Mouse (Mus musculus): ENCODE results near the gene BC052040. TPM values are rescaled to one million over a fixed set of nuclear protein-coding genes. Genes with fewer than 3 reads are reported as not detected.

BC052040 gene
- polyA plus RNA-seq (2011; ENCODE audit: insufficient read length, low read depth, missing spikeins), result 7.2 and 8.5 TPM in 2 replicates

GRCm38 (mm10) chr2:115581241-115581988 is at the start of gene BC052040:
Gene BC052040, plus strand, starts transcription at chr2:115581716.
- peak within 1 kb of the TSS; percentile 19; the same call in 1 of the 2 replicates for H3K27ac ChIP-seq (ENCODE audit: insufficient read depth, low read length)
- peak within 1 kb of the TSS; percentile 63 for H3K4me3 ChIP-seq (ENCODE audit: insufficient read depth, low read length)
- no peak for TF ChIP-seq CTCF (IDR thresholded peaks at IDR 0.05; ENCODE audit: borderline replicate concordance, insufficient read depth, low read length)
- TF ChIP-seq POLR2A (IDR thresholded peaks at IDR 0.05; ENCODE audit: low read depth, low read length), result peak; percentile 57
- no peaks in the 10 kb centered on the region; the same call in none of the 2 replicates for H3K4me1 ChIP-seq (ENCODE audit: control insufficient read depth, insufficient read depth, low read length)

GRCm38 (mm10) chr2:115538009-115538690 is 43.4 kb upstream of the BC052040 start:
- TF ChIP-seq POLR2A (IDR thresholded peaks at IDR 0.05; ENCODE audit: low read depth, low read length), result no peak
- TF ChIP-seq CTCF (IDR thresholded peaks at IDR 0.05; ENCODE audit: borderline replicate concordance, insufficient read depth, low read length), result no peak
- no peaks in the 10 kb centered on the region; the same call in 1 of the 2 replicates for H3K4me1 ChIP-seq (ENCODE audit: control insufficient read depth, insufficient read depth, low read length)
- H3K4me3 ChIP-seq (ENCODE audit: insufficient read depth, low read length), result no peak overlapping the region
- no peak overlapping the region for H3K27ac ChIP-seq (ENCODE audit: insufficient read depth, low read length)

DNA sequence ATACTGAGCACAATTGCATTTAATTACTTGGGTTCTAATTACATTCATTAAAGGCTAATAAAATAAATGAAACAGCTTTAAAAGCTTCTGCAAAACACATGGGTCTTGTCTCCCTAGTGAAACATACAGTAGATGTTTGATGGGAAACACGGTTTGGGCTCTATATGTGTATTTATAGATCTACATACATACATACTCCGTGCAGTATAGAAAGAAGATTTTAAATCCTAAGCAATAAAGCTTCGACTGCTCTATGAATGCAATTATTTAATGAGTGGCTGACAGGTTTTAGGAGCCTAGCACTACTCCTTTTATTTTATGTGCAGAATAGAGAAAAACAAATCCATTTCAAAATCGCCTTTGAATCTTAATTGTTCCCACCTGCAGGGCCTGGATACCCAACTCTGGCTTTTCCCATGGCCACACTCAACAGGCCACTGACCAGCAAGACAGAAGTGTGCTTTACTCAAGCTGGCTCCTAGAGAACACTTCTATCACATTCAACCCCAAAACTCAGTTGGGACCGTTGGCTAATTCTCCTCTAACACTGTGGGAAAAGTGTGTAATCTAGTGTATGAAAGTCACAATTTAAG is 42.7 kb upstream of the BC052040 start:
- Histone ChIP-seq H3K4me3 (ENCODE audit: insufficient read depth, low read length) (no peak overlapping the region), H3K4me1 (ENCODE audit: control insufficient read depth, insufficient read depth, low read length) (no peaks in the 10 kb centered on the region; the same call in 1 of the 2 replicates), H3K27ac (ENCODE audit: insufficient read depth, low read length) (no peak overlapping the region)
- TF ChIP-seq POLR2A (IDR thresholded peaks at IDR 0.05; ENCODE audit: low read depth, low read length) (no peak), CTCF (IDR thresholded peaks at IDR 0.05; ENCODE audit: borderline replicate concordance, insufficient read depth, low read length) (no peak)

- TF ChIP-seq CTCF (IDR thresholded peaks at IDR 0.05; ENCODE audit: borderline replicate concordance, insufficient read depth, low read length), result no peak
- no peak for TF ChIP-seq POLR2A (IDR thresholded peaks at IDR 0.05; ENCODE audit: low read depth, low read length)
- no peak overlapping the region for H3K27ac ChIP-seq (ENCODE audit: insufficient read depth, low read length)
- H3K4me1 ChIP-seq (ENCODE audit: control insufficient read depth, insufficient read depth, low read length), result no peaks in the 10 kb centered on the region; the same call in 1 of the 2 replicates
These were observed 41.8 kb upstream of the BC052040 start for GRCm38 (mm10) chr2:115539731-115540130.

GRCm38 (mm10) chr2:115542401-115543123 is 39.0 kb upstream of the BC052040 start:
- H3K4me3 ChIP-seq (ENCODE audit: insufficient read depth, low read length), result no peak overlapping the region
- H3K27ac ChIP-seq (ENCODE audit: insufficient read depth, low read length), result no peak overlapping the region
- no peaks in the 10 kb centered on the region for H3K4me1 ChIP-seq (ENCODE audit: control insufficient read depth, insufficient read depth, low read length)
- TF ChIP-seq POLR2A (IDR thresholded peaks at IDR 0.05; ENCODE audit: low read depth, low read length), result no peak
- no peak for TF ChIP-seq CTCF (IDR thresholded peaks at IDR 0.05; ENCODE audit: borderline replicate concordance, insufficient read depth, low read length)

More at GRCm38 (mm10) chr2:115539731-115540130, 41.8 kb upstream of the BC052040 start:
- H3K4me3 ChIP-seq (ENCODE audit: insufficient read depth, low read length), result no peak overlapping the region

DNA sequence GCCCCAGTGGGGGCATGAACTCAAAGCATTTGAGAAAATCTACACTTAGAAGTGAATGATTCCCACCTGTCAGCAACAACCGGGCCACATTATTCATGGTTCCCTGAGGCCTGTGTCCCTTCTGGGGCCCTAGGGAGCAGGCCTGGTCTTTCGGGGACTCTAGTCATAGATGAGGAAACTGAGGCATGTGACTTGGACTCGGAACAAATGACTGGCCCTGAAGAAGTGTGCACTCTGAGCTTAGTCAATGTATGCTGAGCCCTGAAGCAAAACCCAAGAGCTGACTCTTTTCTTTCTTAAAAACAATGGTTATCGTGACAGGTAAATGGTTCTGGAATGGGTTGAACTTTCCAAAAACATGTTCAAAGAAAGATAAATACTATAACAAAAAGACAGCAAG is 38.3 kb upstream of the BC052040 start:
- Histone ChIP-seq H3K4me3 (ENCODE audit: insufficient read depth, low read length) (no peak overlapping the region), H3K4me1 (ENCODE audit: control insufficient read depth, insufficient read depth, low read length) (no peaks in the 10 kb centered on the region), H3K27ac (ENCODE audit: insufficient read depth, low read length) (no peak overlapping the region)
- TF ChIP-seq POLR2A (IDR thresholded peaks at IDR 0.05; ENCODE audit: low read depth, low read length), result no peak

DNA sequence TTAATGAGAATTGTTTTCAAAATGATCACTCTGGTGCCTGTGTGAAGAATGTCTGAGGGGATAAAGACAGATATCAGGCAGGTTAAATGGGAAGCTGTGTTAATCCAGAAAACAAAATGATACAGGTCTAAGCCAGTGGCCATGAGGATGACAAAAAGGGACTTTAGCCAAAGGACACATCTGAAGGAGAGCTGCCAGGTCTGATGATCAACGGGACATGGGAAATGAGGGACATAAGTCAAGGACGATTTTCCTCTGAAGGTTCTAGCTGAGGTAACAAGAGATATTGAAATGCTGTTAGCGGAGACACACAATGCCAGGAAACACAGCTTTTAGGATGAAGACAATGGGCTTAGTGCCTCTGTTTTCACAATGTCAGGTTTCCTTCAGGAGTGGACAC is 29.6 kb upstream of the BC052040 start:
- TF ChIP-seq POLR2A (IDR thresholded peaks at IDR 0.05; ENCODE audit: low read depth, low read length), result no peak
- TF ChIP-seq CTCF (IDR thresholded peaks at IDR 0.05; ENCODE audit: borderline replicate concordance, insufficient read depth, low read length), result no peak
- Histone ChIP-seq H3K4me1 (ENCODE audit: control insufficient read depth, insufficient read depth, low read length) (no peaks in the 10 kb centered on the region), H3K27ac (ENCODE audit: insufficient read depth, low read length) (no peak overlapping the region), H3K4me3 (ENCODE audit: insufficient read depth, low read length) (no peak overlapping the region)

GRCm38 (mm10) chr2:115562155-115562827 is 19.2 kb upstream of the BC052040 start:
- Histone ChIP-seq H3K27ac (ENCODE audit: insufficient read depth, low read length) (no peak overlapping the region), H3K4me1 (ENCODE audit: control insufficient read depth, insufficient read depth, low read length) (no peaks in the 10 kb centered on the region), H3K4me3 (ENCODE audit: insufficient read depth, low read length) (no peak overlapping the region)
- TF ChIP-seq POLR2A (IDR thresholded peaks at IDR 0.05; ENCODE audit: low read depth, low read length) (no peak), CTCF (IDR thresholded peaks at IDR 0.05; ENCODE audit: borderline replicate concordance, insufficient read depth, low read length) (no peak)

Data from embryonic fibroblast, embryonic 13.5 days (primary cell).